Mouse (Mus musculus) CH12F3 (cell line): ENCODE results near the gene Nudt16.
"Not testable (repeated sequence)": the region's sequence is repeated elsewhere in the genome, so short reads cannot be mapped to it uniquely, and the experiment has no call there.

ENCODE experiments used
- in situ Hi-C: fragments of 300-500 bp; cut with MboI; formaldehyde crosslinking; loops from 2 replicates; pipeline ENCODE4 v1.14.3; 2020; ENCODE audit warnings: low sequenced_read_pairs

The Nudt16 gene

GRCm38 (mm10) chr9:105131253-105132001, at the start of gene Nudt16:
TSS of gene Nudt16 (minus strand) at chr9:105131824.
- in situ Hi-C loops = no loop called here

DNA sequence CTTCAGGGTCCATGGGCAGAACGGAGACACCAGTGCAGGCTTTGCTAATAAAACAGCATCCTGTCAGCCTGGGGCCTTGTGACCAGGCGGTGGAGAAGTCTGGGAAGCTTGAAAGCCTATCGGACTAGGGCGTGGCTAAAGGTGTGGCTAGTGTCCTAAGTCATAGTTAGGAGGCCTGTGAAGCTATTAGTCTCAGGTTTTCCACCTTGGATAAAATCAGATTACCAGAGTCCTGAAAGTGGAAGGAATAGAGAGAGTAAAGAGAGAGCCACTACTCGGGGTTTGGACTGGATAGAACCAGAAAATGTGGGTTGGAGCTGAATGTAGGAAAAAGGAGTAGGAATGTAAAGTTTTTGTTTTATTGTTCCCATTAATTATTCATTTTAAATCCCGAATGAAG, 13.4 kb upstream of the Nudt16 start, which contains the start of gene 1700080E11Rik:
Gene 1700080E11Rik (minus strand): TSS at position 101 of the 400 bp plus-strand sequence.
- in situ Hi-C loops = no loop called here

GRCm38 (mm10) chr9:105139204-105139603, 7.6 kb upstream of the Nudt16 start:
- in situ Hi-C loops = no loop called here

DNA sequence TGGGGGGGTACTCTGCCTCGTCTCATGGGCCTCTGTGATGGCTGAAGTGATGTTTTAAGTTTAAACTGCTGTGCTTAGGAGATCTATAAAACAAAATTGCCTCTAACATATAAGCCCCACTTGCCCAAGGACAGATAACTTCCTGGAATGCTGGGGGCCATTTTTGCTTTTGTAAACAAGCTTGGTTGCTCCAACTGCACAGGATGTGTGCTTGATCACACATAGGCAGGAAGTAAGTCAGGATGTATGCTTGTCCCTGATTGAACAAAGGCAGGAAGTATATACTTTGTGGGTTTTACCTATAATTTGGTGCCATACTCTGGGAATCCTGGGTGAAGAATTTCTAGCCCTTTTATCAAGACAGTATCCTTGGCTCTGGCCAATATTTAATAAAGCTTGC, 4.8 kb upstream of the Nudt16 start:
- in situ Hi-C loops = no loop called here

DNA sequence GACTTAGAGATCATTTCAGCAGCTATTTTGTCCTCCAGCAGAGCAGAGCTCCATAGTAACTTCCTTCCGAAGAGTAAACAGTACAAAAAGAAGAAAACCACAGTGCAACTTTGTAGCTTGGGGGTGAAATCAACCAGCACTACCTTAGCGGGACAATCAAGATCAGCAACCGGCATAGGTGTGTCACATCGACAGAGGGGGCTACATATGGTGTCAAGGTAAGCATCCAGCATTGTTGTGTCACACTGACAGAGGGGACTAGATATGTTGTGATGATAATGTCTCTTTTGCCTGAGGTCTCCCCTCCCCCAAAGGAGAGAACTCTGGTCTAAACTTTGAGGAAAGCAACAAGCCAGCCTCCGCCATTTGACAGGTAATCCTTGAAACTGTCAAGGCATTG, 2.9 kb upstream of the Nudt16 start:
- in situ Hi-C loops = no loop called here

- in situ Hi-C loops = no loop called here
Measured at GRCm38 (mm10) chr9:105132002-105132367, 361 bp upstream of the Nudt16 start.

GRCm38 (mm10) chr9:105130331-105130730, 1.3 kb downstream of the Nudt16 start:
- in situ Hi-C loops = no loop called here

- in situ Hi-C loops = not testable (repeated sequence)
Measured at GRCm38 (mm10) chr9:105125206-105125605, 6.4 kb downstream of the Nudt16 start.

GRCm38 (mm10) chr9:105103893-105104292, 27.7 kb downstream of the Nudt16 start:
- in situ Hi-C loops = no loop called here

GRCm38 (mm10) chr9:105101911-105102310, 29.7 kb downstream of the Nudt16 start:
- in situ Hi-C loops = no loop called here

DNA sequence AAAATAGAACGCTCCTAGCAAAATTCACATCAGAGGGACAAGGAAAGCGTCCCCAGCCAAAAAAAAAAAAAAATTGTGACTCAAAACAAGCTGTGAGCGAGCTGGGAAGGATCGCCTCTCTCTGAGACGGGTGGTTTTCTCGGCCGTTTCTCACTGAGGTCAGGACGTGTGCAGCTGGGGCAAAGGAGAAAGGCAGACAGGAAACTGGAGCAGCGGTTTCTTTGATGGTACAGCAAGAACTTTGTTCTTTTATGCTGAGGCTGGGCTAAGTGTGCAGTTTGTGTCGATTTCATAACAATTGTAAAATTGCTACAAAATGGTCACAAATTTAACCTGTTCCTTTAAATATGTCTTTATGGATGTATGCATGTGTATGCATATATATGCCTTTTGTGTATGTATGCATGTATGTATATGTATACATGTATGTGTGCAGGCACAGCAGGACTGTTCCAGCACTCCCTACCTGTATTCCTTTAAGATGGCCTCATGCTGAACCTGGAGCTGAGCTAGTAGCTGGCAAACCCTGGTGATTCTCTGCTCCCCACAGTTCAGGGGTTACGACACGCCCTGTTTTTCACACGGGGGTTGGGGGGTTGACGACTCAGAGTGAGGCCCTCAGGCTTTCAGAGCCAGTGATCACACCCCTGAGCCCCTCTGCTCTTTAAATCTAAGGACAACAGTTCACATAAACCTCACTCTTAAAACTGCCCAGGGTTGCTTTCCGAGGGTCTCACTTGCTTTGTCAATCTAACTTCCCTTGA, 30.6 kb downstream of the Nudt16 start:
- in situ Hi-C loops = no loop called here

DNA sequence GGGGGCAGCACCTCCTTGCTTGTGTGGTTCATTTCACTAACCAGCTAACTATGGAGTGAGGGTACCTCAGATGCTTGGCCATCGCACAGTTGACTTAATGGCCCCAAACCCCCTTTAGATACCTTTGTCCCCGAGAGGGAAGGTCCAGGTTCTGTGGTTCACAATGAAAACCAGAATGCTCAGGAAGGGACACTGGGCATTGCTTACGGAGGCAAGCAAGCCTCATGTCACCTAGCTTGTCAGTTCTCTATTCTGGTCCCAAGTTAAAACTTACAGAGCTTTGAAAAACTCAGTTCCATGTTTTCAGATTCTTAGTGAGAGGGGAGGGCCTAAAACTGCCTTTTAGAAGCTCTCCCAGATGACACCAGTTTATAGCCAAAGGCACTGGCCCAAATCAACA, 51.4 kb downstream of the Nudt16 start:
- in situ Hi-C loops = no loop called here
